Mouse (Mus musculus): ENCODE data around the gene Mafk. TPM values are rescaled to one million over a fixed set of nuclear protein-coding genes. Genes with fewer than 3 reads are reported as not detected.

Mafk gene
- polyA plus RNA-seq, 2 experiments, result 6.6 to 6.7 TPM

- Histone ChIP-seq H3K9me3 (ENCODE audit: control insufficient read depth, low read length) (no peaks in the 10 kb centered on the region), H3K4me3 (replicated peaks; ENCODE audit: low read length) (no peak overlapping the region), H3K9ac (ENCODE audit: low read depth, low read length, severe bottlenecking) (no peak overlapping the region), H3K4me1 (ENCODE audit: control insufficient read depth, insufficient read depth, low read length) (peaks cover 12% of the 10 kb centered on the region), H3K27ac (replicated peaks; ENCODE audit: low read depth, low read length) (no peak overlapping the region), H3K27me3 (ENCODE audit: control insufficient read depth, insufficient read depth, low read length) (no peaks in the 10 kb centered on the region), H3K36me3 (ENCODE audit: control insufficient read depth, insufficient read depth, low read length) (peaks cover 14% of the 10 kb centered on the region), H3K4me2 (replicated peaks; ENCODE audit: low read depth, low read length, severe bottlenecking) (no peak overlapping the region)
- TF ChIP-seq POLR2A (IDR thresholded peaks at IDR 0.05; ENCODE audit: borderline replicate concordance, extremely low read depth, insufficient read depth, insufficient read length), result no peak
- 89% methylated on average over 11 of the region's 11 CpGs for WGBS
- DNase-seq (ENCODE audit: low spot score) (no peak), ATAC-seq (ENCODE audit: low FRiP score, low read depth) (no peak)
These were observed 13.3 kb downstream of the Mafk start for GRCm38 (mm10) chr5:139804573-139805111.

- Histone ChIP-seq H3K9ac (ENCODE audit: low read depth, low read length, severe bottlenecking) (no peak overlapping the region), H3K4me1 (ENCODE audit: control insufficient read depth, insufficient read depth, low read length) (peaks cover 12% of the 10 kb centered on the region), H3K9me3 (ENCODE audit: control insufficient read depth, low read length) (no peaks in the 10 kb centered on the region), H3K36me3 (ENCODE audit: control insufficient read depth, insufficient read depth, low read length) (peaks cover 4% of the 10 kb centered on the region), H3K4me2 (replicated peaks; ENCODE audit: low read depth, low read length, severe bottlenecking) (no peak overlapping the region), H3K27ac (replicated peaks; ENCODE audit: low read depth, low read length) (no peak overlapping the region), H3K4me3 (replicated peaks; ENCODE audit: low read length) (no peak overlapping the region), H3K27me3 (ENCODE audit: control insufficient read depth, insufficient read depth, low read length) (no peaks in the 10 kb centered on the region)
- no peak for TF ChIP-seq POLR2A (IDR thresholded peaks at IDR 0.05; ENCODE audit: borderline replicate concordance, extremely low read depth, insufficient read depth, insufficient read length)
- ATAC-seq (ENCODE audit: low FRiP score, low read depth) (no peak), DNase-seq (ENCODE audit: low spot score) (no peak)
- WGBS, result 85% methylated on average over 8 of the region's 8 CpGs
These were observed 14.6 kb downstream of the Mafk start for GRCm38 (mm10) chr5:139805924-139806323.

GRCm38 (mm10) chr5:139809397-139809796 lies 18.1 kb downstream of the Mafk start:
- Histone ChIP-seq H3K4me1 (ENCODE audit: control insufficient read depth, insufficient read depth, low read length) (no peaks in the 10 kb centered on the region), H3K36me3 (ENCODE audit: control insufficient read depth, insufficient read depth, low read length) (no peaks in the 10 kb centered on the region), H3K4me2 (replicated peaks; ENCODE audit: low read depth, low read length, severe bottlenecking) (no peak overlapping the region), H3K4me3 (replicated peaks; ENCODE audit: low read length) (no peak overlapping the region), H3K27ac (replicated peaks; ENCODE audit: low read depth, low read length) (no peak overlapping the region), H3K9me3 (ENCODE audit: control insufficient read depth, low read length) (no peaks in the 10 kb centered on the region), H3K27me3 (ENCODE audit: control insufficient read depth, insufficient read depth, low read length) (peaks cover 15% of the 10 kb centered on the region; the same call in 1 of the 2 replicates), H3K9ac (ENCODE audit: low read depth, low read length, severe bottlenecking) (no peak overlapping the region)
- ATAC-seq (ENCODE audit: low FRiP score, low read depth) (no peak), DNase-seq (ENCODE audit: low spot score) (no peak)
- WGBS, result 61% methylated on average over 4 of the region's 4 CpGs
- no peak for TF ChIP-seq POLR2A (IDR thresholded peaks at IDR 0.05; ENCODE audit: borderline replicate concordance, extremely low read depth, insufficient read depth, insufficient read length)

GRCm38 (mm10) chr5:139811677-139812397 lies 20.5 kb downstream of the Mafk start:
- no peak overlapping the region for H3K4me2 ChIP-seq (replicated peaks; ENCODE audit: low read depth, low read length, severe bottlenecking)
- H3K9me3 ChIP-seq (ENCODE audit: control insufficient read depth, low read length), result no peaks in the 10 kb centered on the region
- ATAC-seq (ENCODE audit: low FRiP score, low read depth), result no peak
- no peak overlapping the region for H3K27ac ChIP-seq (replicated peaks; ENCODE audit: low read depth, low read length)
- peaks cover 18% of the 10 kb centered on the region; the same call in 1 of the 2 replicates for H3K27me3 ChIP-seq (ENCODE audit: control insufficient read depth, insufficient read depth, low read length)
- DNase-seq (ENCODE audit: low spot score), result no peak
- no peaks in the 10 kb centered on the region for H3K36me3 ChIP-seq (ENCODE audit: control insufficient read depth, insufficient read depth, low read length)
- no peaks in the 10 kb centered on the region for H3K4me1 ChIP-seq (ENCODE audit: control insufficient read depth, insufficient read depth, low read length)
- TF ChIP-seq POLR2A (IDR thresholded peaks at IDR 0.05; ENCODE audit: borderline replicate concordance, extremely low read depth, insufficient read depth, insufficient read length), result no peak
- H3K4me3 ChIP-seq (replicated peaks; ENCODE audit: low read length), result no peak overlapping the region
- 69% methylated on average over 15 of the region's 15 CpGs for WGBS
- H3K9ac ChIP-seq (ENCODE audit: low read depth, low read length, severe bottlenecking), result no peak overlapping the region

GRCm38 (mm10) chr5:139812398-139813125 lies 21.2 kb downstream of the Mafk start:
- peaks cover 18% of the 10 kb centered on the region; the same call in 1 of the 2 replicates for H3K27me3 ChIP-seq (ENCODE audit: control insufficient read depth, insufficient read depth, low read length)
- no peak overlapping the region for H3K4me3 ChIP-seq (replicated peaks; ENCODE audit: low read length)
- ATAC-seq (ENCODE audit: low FRiP score, low read depth) (no peak), DNase-seq (ENCODE audit: low spot score) (no peak)
- no peak for TF ChIP-seq POLR2A (IDR thresholded peaks at IDR 0.05; ENCODE audit: borderline replicate concordance, extremely low read depth, insufficient read depth, insufficient read length)
- no peak overlapping the region for H3K9ac ChIP-seq (ENCODE audit: low read depth, low read length, severe bottlenecking)
- H3K4me1 ChIP-seq (ENCODE audit: control insufficient read depth, insufficient read depth, low read length), result no peaks in the 10 kb centered on the region
- H3K27ac ChIP-seq (replicated peaks; ENCODE audit: low read depth, low read length), result no peak overlapping the region
- no peaks in the 10 kb centered on the region for H3K36me3 ChIP-seq (ENCODE audit: control insufficient read depth, insufficient read depth, low read length)
- H3K9me3 ChIP-seq (ENCODE audit: control insufficient read depth, low read length), result no peaks in the 10 kb centered on the region
- WGBS, result 70% methylated on average over 20 of the region's 20 CpGs
- H3K4me2 ChIP-seq (replicated peaks; ENCODE audit: low read depth, low read length, severe bottlenecking), result no peak overlapping the region
